Mouse (Mus musculus) subcutaneous adipose tissue, adult 2 months (tissue): ENCODE measurements around the gene Gm9639. TPM values are rescaled to one million over a fixed set of nuclear protein-coding genes. Genes with fewer than 3 reads are reported as not detected.

Experiments used
- polyA plus RNA-seq: library from polyadenylated mRNA; depleted of rRNA; stranded (reverse); fragments of >200 nt; gene quantifications from 2 replicates; pipeline ENCODE4 v1.2.3, GENCODE M21; 2012; ENCODE audit warnings: low replicate concordance; rRNA removed

The Gm9639 gene
- polyA plus RNA-seq: not detected in 2 replicates

GRCm38 (mm10) chr10:77794976-77795375, at the start of gene Gm9639:
TSS of gene Gm9639 (minus strand) at chr10:77795076.

GRCm38 (mm10) chr10:77835647-77836046, 40.8 kb upstream of the Gm9639 start, which contains the start of gene Krtap10-10:
TSS of gene Krtap10-10 (plus strand) at chr10:77835947.

GRCm38 (mm10) chr10:77826951-77827350, 32.1 kb upstream of the Gm9639 start, which contains the start of gene Krtap10-4:
TSS of gene Krtap10-4 (minus strand) at chr10:77827095.

GRCm38 (mm10) chr10:77814382-77814781, 19.5 kb upstream of the Gm9639 start, which contains the start of gene Gm2696:
TSS of gene Gm2696 (plus strand) at chr10:77814682.

GRCm38 (mm10) chr10:77811743-77812142, 16.9 kb upstream of the Gm9639 start, which contains the start of gene Gm9507:
TSS of gene Gm9507 (minus strand) at chr10:77811843.

GRCm38 (mm10) chr10:77798921-77799508, 4.1 kb upstream of the Gm9639 start, which contains the start of gene Gm19668:
TSS of gene Gm19668 (minus strand) at chr10:77799133.

GRCm38 (mm10) chr10:77787876-77788275, 7.0 kb downstream of the Gm9639 start, which contains the start of gene Gm7137:
TSS of gene Gm7137 (minus strand) at chr10:77788200.

GRCm38 (mm10) chr10:77782442-77782841, 12.4 kb downstream of the Gm9639 start, which contains the start of gene Gm3250:
TSS of gene Gm3250 (minus strand) at chr10:77782542.

GRCm38 (mm10) chr10:77776844-77777243, 18.0 kb downstream of the Gm9639 start, which contains the start of gene Gm7138:
TSS of gene Gm7138 (minus strand) at chr10:77776944.

GRCm38 (mm10) chr10:77771225-77771624, 23.7 kb downstream of the Gm9639 start, which contains the start of gene Gm3238:
TSS of gene Gm3238 (minus strand) at chr10:77771325.

GRCm38 (mm10) chr10:77759582-77759981, 35.3 kb downstream of the Gm9639 start, which contains the start of gene Gm3233:
TSS of gene Gm3233 (minus strand) at chr10:77759682.

GRCm38 (mm10) chr10:77751254-77751653, 43.6 kb downstream of the Gm9639 start, which contains the start of gene Gm9736:
TSS of gene Gm9736 (minus strand) at chr10:77751354.

Other genes starting within 250 kb of the Gm9639 start
- gene Pttg1ip, start 213.4 kb downstream of the Gm9639 start, polyA plus RNA-seq: 234 and 258 TPM in 2 replicates
- gene Sumo3, start 189.0 kb downstream of the Gm9639 start, polyA plus RNA-seq: 253 and 352 TPM in 2 replicates
- 0.84 TPM in 1 of 2 replicates, not detected in the other for gene Gm49325, start 188.9 kb downstream of the Gm9639 start, polyA plus RNA-seq
- gene Ube2g2, start 172.8 kb downstream of the Gm9639 start, polyA plus RNA-seq: 60.5 and 66.2 TPM in 2 replicates
- 1.1 TPM in 1 of 2 replicates, not detected in the other for gene Tspear, start 108.5 kb downstream of the Gm9639 start, polyA plus RNA-seq
- not detected in 2 replicates for gene Gm19402, start 104.3 kb downstream of the Gm9639 start, polyA plus RNA-seq
- gene Gm9508, start 97.8 kb downstream of the Gm9639 start, polyA plus RNA-seq: not detected in 2 replicates
- gene Gm10272, start 88.5 kb downstream of the Gm9639 start, polyA plus RNA-seq: not detected in 2 replicates
- not detected in 2 replicates for gene Gm10024, start 83.6 kb downstream of the Gm9639 start, polyA plus RNA-seq
- gene Gm10142, start 79.3 kb downstream of the Gm9639 start, polyA plus RNA-seq: not detected in 2 replicates
- not detected in 2 replicates for gene Krtap12-1, start 74.5 kb downstream of the Gm9639 start, polyA plus RNA-seq
- gene Gm10100, start 68.6 kb downstream of the Gm9639 start, polyA plus RNA-seq: not detected in 2 replicates
- not detected in 2 replicates for gene Gm18596, start 52.4 kb downstream of the Gm9639 start, polyA plus RNA-seq
- not detected in 2 replicates for gene Gm9736, start 43.7 kb downstream of the Gm9639 start, polyA plus RNA-seq
- gene Gm3233, start 35.4 kb downstream of the Gm9639 start, polyA plus RNA-seq: not detected in 2 replicates
- not detected in 2 replicates for gene Gm3238, start 23.8 kb downstream of the Gm9639 start, polyA plus RNA-seq
- gene Gm7138, start 18.1 kb downstream of the Gm9639 start, polyA plus RNA-seq: not detected in 2 replicates
- not detected in 2 replicates for gene Gm3250, start 12.5 kb downstream of the Gm9639 start, polyA plus RNA-seq
- not detected in 2 replicates for gene Gm7137, start 6.9 kb downstream of the Gm9639 start, polyA plus RNA-seq
- not detected in 2 replicates for gene Gm19668, start 4.1 kb upstream of the Gm9639 start, polyA plus RNA-seq
- gene Gm9507, start 16.8 kb upstream of the Gm9639 start, polyA plus RNA-seq: not detected in 2 replicates
- not detected in 2 replicates for gene Gm2696, start 19.6 kb upstream of the Gm9639 start, polyA plus RNA-seq
- not detected in 2 replicates for gene Krtap10-4, start 32.0 kb upstream of the Gm9639 start, polyA plus RNA-seq
- gene Krtap10-10, start 40.9 kb upstream of the Gm9639 start, polyA plus RNA-seq: not detected in 2 replicates
- gene Gm36176, start 51.7 kb upstream of the Gm9639 start, polyA plus RNA-seq: not detected in 2 replicates
- gene Gm10318, start 57.8 kb upstream of the Gm9639 start, polyA plus RNA-seq: not detected in 2 replicates
- gene Gm3285, start 66.9 kb upstream of the Gm9639 start, polyA plus RNA-seq: not detected in 2 replicates
- 7.8 and 12.9 TPM in 2 replicates for gene Lrrc3, start 107.5 kb upstream of the Gm9639 start, polyA plus RNA-seq
- gene Trpm2, start 175.5 kb upstream of the Gm9639 start, polyA plus RNA-seq: 0.69 and 2.5 TPM in 2 replicates
- 57.2 and 59.7 TPM in 2 replicates for gene 1810043G02Rik, start 183.4 kb upstream of the Gm9639 start, polyA plus RNA-seq
- 159 and 201 TPM in 2 replicates for gene Pfkl, start 215.0 kb upstream of the Gm9639 start, polyA plus RNA-seq
- 6.6 and 13.6 TPM in 2 replicates for gene Dnmt3l, start 246.9 kb upstream of the Gm9639 start, polyA plus RNA-seq
- 0.19 TPM in 1 of 2 replicates, not detected in the other for gene Aire, start 248.5 kb upstream of the Gm9639 start, polyA plus RNA-seq